Mouse (Mus musculus): ENCODE results near the gene Chid1.

The Chid1 gene

GRCm38 (mm10) chr7:141558946-141559345 lies 19.3 kb upstream of the Chid1 start:
- no peak for DNase-seq (ENCODE audit: low spot score in 2 of 2)

DNA sequence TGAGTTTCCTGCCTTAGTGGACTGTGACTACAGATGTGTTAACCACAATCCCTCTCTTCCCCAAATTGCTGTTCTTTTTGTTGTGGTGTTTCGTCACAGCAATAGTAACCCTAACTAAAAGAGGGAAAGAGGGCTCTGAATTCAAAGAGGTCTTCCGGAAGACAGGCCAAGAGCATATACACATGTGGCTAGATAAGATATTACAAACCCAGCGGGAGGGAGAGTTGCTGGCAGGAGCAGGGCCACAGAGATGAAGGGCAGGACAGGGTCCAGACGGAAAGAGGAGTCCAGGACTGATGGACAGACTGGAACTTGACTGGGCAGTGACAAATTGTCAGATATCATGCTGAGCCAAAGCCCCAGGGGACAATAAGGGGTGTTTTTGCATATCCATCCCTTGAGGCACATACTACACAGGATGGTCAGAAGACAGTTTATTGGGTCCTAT lies 18.7 kb upstream of the Chid1 start:
- DNase-seq (ENCODE audit: low spot score in 2 of 2), result no peak

DNA sequence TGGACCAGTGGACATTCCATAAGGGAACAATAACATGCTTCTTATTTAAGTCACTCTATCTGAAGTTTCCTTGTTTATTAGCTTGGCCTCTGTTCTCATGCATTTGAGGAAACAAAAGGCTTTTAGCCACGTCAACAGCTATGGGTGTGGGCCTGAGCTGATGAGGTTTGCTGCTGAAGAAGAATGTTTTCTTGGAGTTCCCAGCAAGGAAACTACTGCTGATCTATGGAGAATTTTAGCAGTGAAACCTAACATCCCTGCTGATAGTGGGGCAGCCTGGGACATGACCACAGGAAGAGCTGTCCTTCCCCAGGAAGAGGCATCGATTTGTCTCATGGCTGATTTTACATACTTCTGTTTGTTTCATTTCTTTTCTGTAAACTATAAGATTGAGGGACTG lies 10.8 kb upstream of the Chid1 start:
- DNase-seq (ENCODE audit: low spot score in 2 of 2), result no peak

DNA sequence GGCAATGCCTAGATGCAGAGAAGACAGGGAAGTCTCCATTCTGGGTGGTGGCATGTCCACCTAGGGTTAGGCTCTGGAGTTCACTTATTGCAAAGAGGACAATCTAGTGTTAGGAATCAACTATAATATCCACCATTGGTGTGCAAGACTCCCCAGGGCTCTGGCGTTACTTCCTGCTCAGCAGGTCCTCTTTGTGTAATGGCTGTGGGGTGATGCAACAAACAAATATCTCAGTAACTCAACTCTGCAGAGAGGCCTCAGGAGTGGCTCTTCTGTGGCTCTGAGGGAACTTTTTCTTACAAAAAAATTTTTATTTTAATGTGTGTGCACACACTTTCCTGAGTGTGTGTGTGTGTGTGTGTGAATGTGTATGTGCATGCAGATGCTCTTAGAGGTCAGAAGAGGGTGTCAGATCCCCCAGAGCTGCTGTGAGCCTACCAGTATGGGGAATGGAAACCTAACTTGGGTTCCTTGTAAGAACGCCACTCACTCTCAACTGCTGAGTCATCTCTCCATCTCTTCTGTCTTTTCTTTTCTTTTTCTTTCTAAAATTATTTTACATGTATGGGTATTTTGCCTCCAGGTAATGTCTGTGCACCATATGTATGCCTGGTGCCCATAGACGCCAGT lies 9.9 kb upstream of the Chid1 start:
- no peak for DNase-seq (ENCODE audit: low spot score in 2 of 2)

DNA sequence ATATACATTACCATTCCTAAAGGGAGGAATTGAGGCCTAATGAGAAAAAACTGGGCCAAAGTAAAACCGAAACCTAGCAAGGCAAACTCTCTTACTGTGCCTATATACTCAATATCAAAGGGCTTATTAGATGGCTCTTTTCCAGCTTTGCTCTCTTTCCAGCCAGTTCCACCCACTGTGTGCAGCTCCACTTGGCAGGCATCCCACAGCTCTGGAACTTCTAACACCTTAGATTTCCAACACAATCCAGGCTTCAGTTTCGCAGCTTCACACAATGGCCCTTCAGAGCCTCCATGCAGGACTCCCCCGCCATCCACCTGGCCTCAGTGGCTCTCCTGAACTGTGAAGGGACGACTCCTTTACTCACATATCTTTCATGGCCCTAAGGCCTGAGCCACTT lies 5.0 kb upstream of the Chid1 start:
- no peak for DNase-seq (ENCODE audit: low spot score in 2 of 2)

GRCm38 (mm10) chr7:141542588-141542987 lies 2.9 kb upstream of the Chid1 start:
- no peak for DNase-seq (ENCODE audit: low spot score in 2 of 2)

DNA sequence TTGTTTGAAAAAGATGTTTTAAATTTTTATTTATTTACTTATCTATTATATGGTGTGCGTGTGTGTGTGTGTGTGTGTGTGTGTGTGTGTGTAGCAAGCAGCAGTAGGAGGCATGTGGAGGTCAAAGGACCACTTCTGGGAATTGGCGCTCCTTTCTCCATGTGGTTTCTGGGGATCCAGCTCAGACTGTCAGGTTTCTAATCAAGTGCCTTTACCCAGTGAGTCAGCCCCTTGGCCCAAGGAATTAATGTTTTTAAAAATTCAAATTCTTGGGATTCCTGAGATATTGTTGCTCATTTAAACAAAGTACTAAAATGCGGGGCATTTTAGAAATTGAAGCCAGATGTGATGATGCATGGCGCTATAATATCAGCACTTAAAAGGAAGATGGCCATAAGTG lies 2.0 kb upstream of the Chid1 start:
- no peak for DNase-seq (ENCODE audit: low spot score in 2 of 2)

- peak in 1 of 2 experiments; percentile 60 for DNase-seq (ENCODE audit: low spot score in 2 of 2)
Measured at GRCm38 (mm10) chr7:141540312-141541081, 840 bp upstream of the Chid1 start.

GRCm38 (mm10) chr7:141538852-141539555 lies 653 bp downstream of the Chid1 start:
- no peak for DNase-seq (ENCODE audit: low spot score in 2 of 2)

- no peak for DNase-seq (ENCODE audit: low spot score in 2 of 2)
Measured at GRCm38 (mm10) chr7:141535570-141535969, 4.1 kb downstream of the Chid1 start.

- no peak for DNase-seq (ENCODE audit: low spot score in 2 of 2)
Measured at GRCm38 (mm10) chr7:141525580-141525925, 14.1 kb downstream of the Chid1 start.

- peak; percentile 61 to 80 for DNase-seq (ENCODE audit: low spot score in 2 of 2)
Measured at GRCm38 (mm10) chr7:141524760-141525579, 14.7 kb downstream of the Chid1 start.

DNA sequence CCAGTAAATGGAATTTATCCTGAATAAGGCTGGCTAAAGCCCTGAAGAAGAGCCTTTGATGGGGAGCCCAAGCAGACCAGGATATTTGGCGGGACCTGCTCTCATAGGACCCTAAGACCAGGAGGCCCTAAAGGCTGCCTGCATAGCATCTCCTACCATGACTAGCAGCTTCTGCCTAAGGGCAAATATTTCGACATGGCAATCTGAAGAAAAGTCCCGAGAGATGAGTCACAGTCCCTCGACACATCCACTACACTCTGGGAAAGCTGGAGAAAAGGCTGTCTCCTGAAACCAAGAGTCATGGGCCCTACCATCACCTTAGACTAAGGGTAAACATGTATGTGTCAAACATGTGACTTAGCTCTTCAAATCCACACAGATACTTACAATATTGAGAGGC lies 15.4 kb downstream of the Chid1 start:
- no peak for DNase-seq (ENCODE audit: low spot score in 2 of 2)

- no peak for DNase-seq (ENCODE audit: low spot score in 2 of 2)
Measured at GRCm38 (mm10) chr7:141523007-141523406, 16.6 kb downstream of the Chid1 start.

GRCm38 (mm10) chr7:141519795-141520194 lies 19.9 kb downstream of the Chid1 start:
- DNase-seq (ENCODE audit: low spot score in 2 of 2), result no peak

DNA sequence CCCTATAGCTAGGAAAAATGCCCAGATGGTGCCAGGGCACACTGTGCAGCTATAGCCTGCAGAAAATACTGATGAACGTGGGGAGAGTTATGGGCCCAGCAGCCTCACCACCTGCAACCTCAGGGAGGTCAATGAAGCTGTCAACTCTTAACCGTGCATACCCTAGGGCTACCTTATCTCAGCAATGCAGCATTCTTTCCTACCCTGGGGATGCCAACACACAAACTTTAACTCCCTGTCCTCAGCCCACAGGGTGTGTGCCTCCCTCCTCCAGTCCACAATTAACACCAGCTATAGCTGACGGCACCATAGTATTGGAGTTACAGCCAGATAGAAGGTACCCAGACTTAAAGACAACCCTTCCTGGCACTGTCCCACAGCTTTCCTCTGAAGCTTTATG lies 20.7 kb downstream of the Chid1 start:
- DNase-seq (ENCODE audit: low spot score in 2 of 2), result no peak

GRCm38 (mm10) chr7:141518296-141518695 lies 21.4 kb downstream of the Chid1 start:
- DNase-seq (ENCODE audit: low spot score in 2 of 2), result no peak

DNA sequence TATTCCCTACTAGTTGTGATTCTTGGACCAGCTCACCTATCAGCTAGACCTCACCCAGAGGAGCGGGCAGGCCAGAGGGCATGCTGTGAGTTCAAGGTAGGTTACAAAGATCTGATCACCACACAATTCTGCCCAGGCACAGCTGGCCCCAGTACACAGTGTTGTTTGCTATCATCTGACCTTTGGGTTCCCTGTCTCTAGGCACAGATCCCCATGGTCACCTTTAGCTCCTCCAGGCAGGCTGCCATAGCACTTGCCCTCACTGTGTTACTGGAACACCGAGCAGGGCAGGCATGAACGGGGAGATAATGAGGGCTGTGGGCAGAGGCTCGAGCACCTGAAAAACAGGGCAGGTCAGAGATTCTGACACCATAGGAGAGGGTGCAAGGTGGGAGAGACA lies 22.0 kb downstream of the Chid1 start:
- no peak for DNase-seq (ENCODE audit: low spot score in 2 of 2)

- no peak for DNase-seq (ENCODE audit: low spot score in 2 of 2)
Measured at GRCm38 (mm10) chr7:141510681-141511191, 28.9 kb downstream of the Chid1 start.

DNA sequence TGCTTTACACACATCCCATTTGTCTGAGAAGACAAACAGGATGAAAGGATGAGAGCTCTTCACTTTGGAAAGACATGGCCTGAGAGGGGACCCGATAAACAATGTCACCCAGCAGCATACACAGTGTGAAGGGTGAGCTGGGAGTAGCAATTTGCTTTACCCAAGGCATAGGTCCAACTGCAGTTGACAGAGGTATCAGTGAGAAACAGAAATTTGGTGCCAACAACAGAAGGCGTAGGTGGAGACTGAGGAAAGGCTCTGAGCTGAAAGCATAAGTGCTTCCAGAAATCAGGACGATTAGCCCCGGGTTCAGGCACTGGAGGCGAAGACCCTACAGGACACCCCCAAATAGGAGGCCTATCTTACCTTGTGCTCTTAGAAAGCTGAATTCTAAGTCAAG lies 29.5 kb downstream of the Chid1 start:
- DNase-seq (ENCODE audit: low spot score in 2 of 2), result no peak

- no peak for DNase-seq (ENCODE audit: low spot score in 2 of 2)
Measured at GRCm38 (mm10) chr7:141508160-141508559, 31.5 kb downstream of the Chid1 start.

- DNase-seq (ENCODE audit: low spot score in 2 of 2), result no peak
Measured at GRCm38 (mm10) chr7:141506278-141506677, 33.4 kb downstream of the Chid1 start.
